Comparison of ENCODE assay signal across 8 mouse cellular contexts in genomic region chr2:30057223-30057904, GRCm38 (mm10). TPM values are rescaled to one million over a fixed set of nuclear protein-coding genes. Genes with fewer than 3 reads are reported as not detected.
DNase-seq lines count a peak whose midpoint lies in the region; ATAC-seq and TF ChIP-seq lines count a peak whose summit lies in the region.

Gene Set (plus strand): TSS chr2:30057378.

- peak; percentile 59; the same call in 1 of the 2 replicates for ATAC-seq in hindbrain, postnatal 0 days
- peak; percentile 53 for ATAC-seq in liver, embryonic 16.5 days (ENCODE audit: low read depth)
- no peak for ATAC-seq in stomach, embryonic 16.5 days (ENCODE audit: insufficient read depth, low FRiP score)

- no peak within 1 kb of the TSS for H3K27ac ChIP-seq in gastrocnemius, adult 2 months
- no peak within 1 kb of the TSS for H3K27ac ChIP-seq in hindbrain, postnatal 0 days
- no peak within 1 kb of the TSS for H3K27ac ChIP-seq in liver, embryonic 16.5 days (ENCODE audit: low read length)
- no peak within 1 kb of the TSS for H3K27ac ChIP-seq in stomach, embryonic 16.5 days (ENCODE audit: low read length)

- no peaks in the 10 kb centered on the region for H3K36me3 ChIP-seq in hindbrain, postnatal 0 days (ENCODE audit: insufficient read depth, low read length)
- H3K36me3 ChIP-seq in liver, embryonic 16.5 days (ENCODE audit: control insufficient read depth, insufficient read depth) = no peaks in the 10 kb centered on the region
- H3K36me3 ChIP-seq in stomach, embryonic 16.5 days (ENCODE audit: control insufficient read depth, insufficient read depth, low read length) = no peaks in the 10 kb centered on the region

- TF ChIP-seq CTCF in gastrocnemius, adult 2 months (IDR thresholded peaks at IDR 0.05) = no peak
- no peak for TF ChIP-seq CTCF in hindbrain, postnatal 0 days (IDR thresholded peaks at IDR 0.05; ENCODE audit: low read depth)

- 45% methylated on average over 12 of the region's 12 CpGs for WGBS in hindbrain, postnatal 0 days
- WGBS in liver, embryonic 16.5 days (ENCODE audit: insufficient replicate concordance) = 37% methylated on average over 11 of the region's 12 CpGs
- 41% methylated on average over 11 of the region's 12 CpGs for WGBS in stomach, embryonic 16.5 days

- no peaks in the 10 kb centered on the region for H3K9me3 ChIP-seq in hindbrain, postnatal 0 days (ENCODE audit: low read length)
- no peaks in the 10 kb centered on the region for H3K9me3 ChIP-seq in liver, embryonic 16.5 days (replicated peaks; ENCODE audit: control insufficient read depth, low read length)
- H3K9me3 ChIP-seq in stomach, embryonic 16.5 days (replicated peaks; ENCODE audit: control insufficient read depth, low read length) = no peaks in the 10 kb centered on the region

- H3K9ac ChIP-seq in hindbrain, postnatal 0 days (replicated peaks; ENCODE audit: low read length) = no peak within 1 kb of the TSS
- H3K9ac ChIP-seq in liver, embryonic 16.5 days (ENCODE audit: low read depth, low read length) = no peak within 1 kb of the TSS
- H3K9ac ChIP-seq in stomach, embryonic 16.5 days (ENCODE audit: low read length) = no peak within 1 kb of the TSS

- intact Hi-C loops in gastrocnemius, adult 2 months (cut with DNase I) = no loop called here

- H3K27me3 ChIP-seq in hindbrain, postnatal 0 days (ENCODE audit: insufficient read depth, low read length) = no peaks in the 10 kb centered on the region
- peaks cover 2% of the 10 kb centered on the region for H3K27me3 ChIP-seq in liver, embryonic 16.5 days (ENCODE audit: control insufficient read depth, insufficient read depth, low read depth, low read length)
- no peaks in the 10 kb centered on the region for H3K27me3 ChIP-seq in stomach, embryonic 16.5 days (ENCODE audit: control insufficient read depth, insufficient read depth, low read length)

- no peak within 1 kb of the TSS for H3K4me3 ChIP-seq in gastrocnemius, adult 2 months
- no peak within 1 kb of the TSS for H3K4me3 ChIP-seq in hindbrain, postnatal 0 days (ENCODE audit: low read length)
- H3K4me3 ChIP-seq in liver, embryonic 16.5 days (ENCODE audit: low read depth, low read length) = no peak within 1 kb of the TSS
- no peak within 1 kb of the TSS for H3K4me3 ChIP-seq in stomach, embryonic 16.5 days (replicated peaks; ENCODE audit: low read length)

- H3K4me1 ChIP-seq in hindbrain, postnatal 0 days (ENCODE audit: insufficient read depth, low read length) = no peaks in the 10 kb centered on the region
- peaks cover 12% of the 10 kb centered on the region for H3K4me1 ChIP-seq in liver, embryonic 16.5 days (ENCODE audit: control insufficient read depth, low read depth, low read length)
- H3K4me1 ChIP-seq in stomach, embryonic 16.5 days (ENCODE audit: control insufficient read depth, insufficient read depth, low read length) = no peaks in the 10 kb centered on the region

- H3K4me2 ChIP-seq in hindbrain, postnatal 0 days (ENCODE audit: low read depth, low read length) = no peak within 1 kb of the TSS
- no peak within 1 kb of the TSS for H3K4me2 ChIP-seq in liver, embryonic 16.5 days (ENCODE audit: low read depth, low read length)
- no peak within 1 kb of the TSS for H3K4me2 ChIP-seq in stomach, embryonic 16.5 days (ENCODE audit: low read depth, low read length)

- peak; percentile 68 for DNase-seq in ovary, adult 18-20 months (ENCODE audit: low spot score)
- no peak for DNase-seq in ovary, postnatal 10 days (ENCODE audit: low spot score)
- DNase-seq in adrenal gland, postnatal 25 days = peak; percentile 57
- DNase-seq in gastrocnemius, adult 2 months = no peak
- peak; percentile 26 for DNase-seq in hindbrain, postnatal 0 days (ENCODE audit: low spot score)
- no peak for DNase-seq in urinary bladder, postnatal 14 days (ENCODE audit: low spot score)

RNA-seq across cellular contexts. Expression of gene Set, which starts in this region (rescaled TPM):
- total RNA-seq in adrenal gland, postnatal 25 days (2021) = 244 and 253 TPM in 2 replicates
- 100 to 1,000 TPM in 1 of 2 experiments, 10 to 100 TPM in 1; 93.8 to 110 TPM for total RNA-seq in gastrocnemius, adult 2 months (2021)
- total RNA-seq in hindbrain, postnatal 0 days (2014; rRNA removed) = 149 and 188 TPM in 2 replicates
- 332 and 334 TPM in 2 replicates for polyA plus RNA-seq in hindbrain, postnatal 0 days (2015; fragmentation: Nextera tagmentation; extraction: Ambion mirVana)
- 117 and 130 TPM in 2 replicates for polyA plus RNA-seq in liver, embryonic 16.5 days (2015; fragmentation: Nextera tagmentation; extraction: Ambion mirVana)
- polyA plus RNA-seq in stomach, embryonic 16.5 days (2015; fragmentation: Nextera tagmentation; extraction: Ambion mirVana) = 324 and 336 TPM in 2 replicates

Comparison
In these comparisons a context has a peak if more than half of its experiments do, and no peak if none do; other contexts are left out.
1. DNase-seq: peak in ovary, adult 18-20 months (single experiment), adrenal gland, postnatal 25 days (single experiment) and hindbrain, postnatal 0 days (single experiment); none in ovary, postnatal 10 days (single experiment), gastrocnemius, adult 2 months (single experiment) and urinary bladder, postnatal 14 days (single experiment).